Mouse (Mus musculus): ENCODE data around the gene Hebp1. TPM values are rescaled to one million over a fixed set of nuclear protein-coding genes. Genes with fewer than 3 reads are reported as not detected.

Gene Hebp1
- 9.8 and 10.9 TPM in 2 replicates for polyA plus RNA-seq (2012; rRNA removed)

DNA sequence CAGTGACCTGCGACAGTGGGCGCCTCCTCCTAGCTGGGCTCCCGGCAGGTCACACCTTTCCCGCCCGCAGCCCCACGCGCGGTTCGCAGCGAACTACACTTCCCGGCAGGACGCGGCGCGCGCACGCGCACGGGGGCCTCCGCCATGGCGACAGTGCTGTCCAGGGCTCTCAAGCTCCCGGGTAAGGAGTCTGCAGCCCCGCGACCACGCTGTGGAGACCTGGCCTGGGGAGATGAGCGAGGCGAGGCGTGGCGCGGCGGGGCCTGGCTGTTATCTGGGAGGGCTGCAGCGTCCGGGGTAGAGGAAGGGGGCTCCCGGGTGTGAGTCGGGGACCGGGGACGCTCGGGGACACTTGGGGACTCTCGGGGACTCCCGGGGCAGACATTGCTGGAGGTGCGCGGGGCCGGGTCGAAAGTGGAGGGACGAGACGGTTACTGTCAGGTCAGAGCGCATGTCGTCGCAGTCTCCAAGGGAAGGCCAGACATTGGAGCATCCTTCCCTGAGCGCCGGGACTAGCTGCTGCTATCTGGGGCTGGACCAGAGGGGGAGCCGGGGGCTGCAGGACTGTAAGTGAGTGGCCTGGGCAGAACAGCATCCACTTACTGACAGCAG lies at the start of gene Hebp1, which contains the start of gene Fam234b:
Hebp1 (minus strand) TSS at position 102 of the 612 bp plus-strand sequence.
Fam234b (plus strand) TSS at position 57 of the 612 bp plus-strand sequence.
- WGBS: 1% methylated on average over 52 of the region's 52 CpGs
- no peak for DNase-seq (ENCODE audit: low read depth, low spot score)

DNA sequence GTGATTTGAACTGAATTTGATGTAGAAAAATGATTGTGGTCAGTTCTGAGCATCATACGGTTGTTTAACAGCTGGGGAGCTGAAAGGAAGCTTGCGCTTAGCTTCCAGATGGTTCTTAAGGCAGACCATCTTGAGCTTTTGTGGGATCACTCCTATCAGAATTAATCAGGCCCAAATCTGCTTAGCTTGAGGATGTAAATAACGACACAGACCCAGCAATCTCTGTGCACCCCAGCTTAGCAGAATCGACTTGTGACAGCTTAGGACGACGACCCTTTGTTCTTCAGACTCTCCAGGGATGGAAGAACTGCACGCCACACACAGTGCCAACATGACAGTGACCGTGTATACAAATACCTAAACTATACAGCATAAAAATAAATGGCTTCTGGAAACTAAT lies 47.8 kb upstream of the Hebp1 start:
- 74% methylated on average over 8 of the region's 8 CpGs for WGBS
- no peak for DNase-seq (ENCODE audit: low read depth, low spot score)

DNA sequence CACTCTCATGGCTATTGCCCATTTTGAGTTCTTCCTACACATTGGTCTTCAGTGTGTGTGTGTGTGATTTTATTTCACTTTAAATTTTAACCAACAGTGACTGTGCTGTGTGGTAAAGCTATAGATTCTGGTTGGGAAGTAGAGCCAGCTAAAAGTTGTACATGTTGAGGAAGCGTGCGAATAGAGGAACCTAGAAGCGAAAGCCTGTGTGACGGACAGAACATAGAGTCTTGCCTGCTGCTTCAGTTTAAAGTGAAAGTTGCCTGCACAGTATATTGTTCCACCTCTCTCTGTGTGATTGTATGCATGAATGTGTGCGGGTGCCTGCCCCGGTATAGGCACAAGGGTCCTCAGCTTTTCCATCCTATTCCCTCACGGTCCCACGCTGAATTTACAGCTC lies 42.5 kb upstream of the Hebp1 start:
- 89% methylated on average over 8 of the region's 8 CpGs for WGBS
- DNase-seq (ENCODE audit: low read depth, low spot score): no peak

DNA sequence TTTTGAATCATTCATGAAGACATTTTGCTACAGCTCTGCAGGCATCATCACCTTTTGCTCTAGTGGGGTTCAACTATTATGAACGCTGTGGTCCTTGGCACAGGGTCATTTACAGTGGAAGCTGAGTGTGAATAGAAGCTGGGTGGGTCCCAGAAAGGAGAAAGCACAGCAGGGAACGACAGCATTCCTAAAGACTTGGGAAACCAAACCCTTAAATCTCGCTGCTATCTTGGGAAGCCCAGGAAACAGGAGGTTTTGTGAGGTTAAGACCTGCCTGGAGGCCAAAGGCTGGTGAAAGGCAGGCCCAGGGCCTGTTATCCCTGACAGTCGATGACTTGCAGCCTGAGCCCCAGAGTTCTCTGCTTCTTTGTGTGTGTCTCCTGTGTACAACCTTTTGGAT lies 40.4 kb upstream of the Hebp1 start:
- WGBS: 66% methylated on average over 4 of the region's 4 CpGs
- no peak for DNase-seq (ENCODE audit: low read depth, low spot score)

DNA sequence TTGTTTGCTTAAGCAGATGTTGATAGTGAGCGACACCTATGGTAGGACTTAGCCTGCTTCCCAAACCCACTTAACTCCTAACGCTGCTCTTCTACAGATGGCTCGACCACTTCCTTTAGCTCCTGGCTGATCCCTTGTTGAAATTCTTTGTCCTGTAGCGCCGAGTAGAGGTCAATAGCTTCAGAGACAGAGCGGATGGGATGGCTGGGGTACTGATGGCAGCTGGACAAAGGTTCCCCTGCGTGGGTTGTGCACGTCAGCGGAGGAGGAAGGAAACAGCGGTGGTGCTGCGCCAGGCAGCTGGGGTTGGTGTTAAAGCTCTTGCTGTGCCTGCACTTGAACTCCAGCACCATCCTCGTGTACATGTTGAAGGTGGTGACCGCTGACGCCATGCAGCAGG lies 39.5 kb upstream of the Hebp1 start:
- WGBS: 58% methylated on average over 14 of the region's 14 CpGs
- no peak for DNase-seq (ENCODE audit: low read depth, low spot score)

DNA sequence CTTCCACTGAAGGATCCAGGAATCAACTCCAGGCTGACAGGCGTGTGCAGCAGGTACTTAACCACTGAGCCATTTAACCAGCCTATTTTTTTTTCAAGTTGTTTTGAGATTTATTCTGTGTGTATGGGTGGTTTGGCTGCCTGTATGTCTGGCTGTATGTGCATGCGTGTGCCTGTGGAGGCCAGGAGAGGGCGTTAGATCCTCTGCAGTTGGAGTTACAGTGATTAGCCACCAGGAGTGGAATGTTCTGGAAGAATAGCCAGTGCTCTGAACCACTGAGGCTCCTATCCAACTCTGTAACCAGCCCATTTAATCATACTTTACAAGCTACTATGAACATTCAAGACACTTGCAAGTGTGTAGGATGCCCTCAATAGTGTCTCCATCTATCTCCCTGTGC lies 38.8 kb upstream of the Hebp1 start:
- WGBS: 77% methylated on average over 3 of the region's 3 CpGs
- DNase-seq (ENCODE audit: low read depth, low spot score): no peak

DNA sequence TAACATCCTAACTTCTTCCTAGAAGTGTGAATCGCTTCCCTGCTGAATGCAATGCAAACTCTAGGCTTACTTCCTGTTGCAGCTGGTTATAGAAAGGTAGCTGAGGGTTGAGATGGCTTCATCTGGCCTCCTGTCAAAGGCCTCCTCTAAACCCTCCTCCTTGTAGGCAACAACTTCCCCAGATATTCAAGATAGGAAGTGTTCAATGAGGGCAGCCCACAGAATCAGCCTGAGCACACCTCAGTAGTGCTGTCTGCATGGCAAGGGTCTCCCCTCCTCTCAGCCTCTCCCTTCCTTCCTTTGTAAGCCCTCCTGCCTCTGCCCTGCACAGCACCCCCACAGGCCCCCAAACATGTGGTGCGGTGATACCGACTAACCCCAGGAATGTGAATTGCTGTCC lies 37.9 kb upstream of the Hebp1 start:
- WGBS: 85% methylated on average over 3 of the region's 3 CpGs

DNA sequence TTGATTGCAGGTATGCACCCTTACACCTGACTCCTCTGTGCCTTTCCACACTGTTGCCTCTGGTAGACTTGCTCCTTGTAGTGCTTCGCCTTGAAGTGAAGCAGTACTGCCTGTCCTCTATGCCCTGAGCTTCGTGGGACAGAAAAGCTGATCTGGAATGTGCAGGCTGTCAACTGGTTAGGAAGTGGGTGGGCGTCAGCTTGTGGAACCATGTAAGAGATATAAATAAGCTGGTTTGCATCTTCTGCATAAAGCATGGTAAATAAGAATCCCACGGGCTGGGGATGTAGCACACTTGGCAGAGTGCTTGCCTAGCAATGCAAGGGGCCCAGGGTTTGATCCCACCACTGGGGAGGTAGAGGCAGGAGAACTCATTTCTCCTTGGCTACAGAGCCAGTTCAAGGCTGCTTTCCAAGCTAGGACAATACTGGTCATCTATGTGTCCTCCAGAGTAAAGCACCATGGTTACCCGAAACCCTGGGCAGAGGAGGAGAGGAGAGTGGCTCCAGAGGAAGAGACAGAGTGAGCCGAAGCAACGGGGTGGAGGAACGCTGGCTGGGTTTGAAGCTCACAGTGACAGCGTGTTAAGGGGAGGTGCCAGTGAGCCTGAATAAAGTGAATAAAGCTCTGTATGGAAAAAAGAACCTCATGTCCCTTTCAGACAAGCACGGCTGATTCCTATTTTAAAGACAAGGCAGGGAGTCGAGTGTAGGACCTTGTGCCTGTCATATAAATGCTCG lies 34.8 kb upstream of the Hebp1 start:
- no peak for DNase-seq (ENCODE audit: low read depth, low spot score)
- 72% methylated on average over 12 of the region's 12 CpGs for WGBS

More for the DNA sequence above, 37.9 kb upstream of the Hebp1 start:
- DNase-seq (ENCODE audit: low read depth, low spot score): no peak

DNA sequence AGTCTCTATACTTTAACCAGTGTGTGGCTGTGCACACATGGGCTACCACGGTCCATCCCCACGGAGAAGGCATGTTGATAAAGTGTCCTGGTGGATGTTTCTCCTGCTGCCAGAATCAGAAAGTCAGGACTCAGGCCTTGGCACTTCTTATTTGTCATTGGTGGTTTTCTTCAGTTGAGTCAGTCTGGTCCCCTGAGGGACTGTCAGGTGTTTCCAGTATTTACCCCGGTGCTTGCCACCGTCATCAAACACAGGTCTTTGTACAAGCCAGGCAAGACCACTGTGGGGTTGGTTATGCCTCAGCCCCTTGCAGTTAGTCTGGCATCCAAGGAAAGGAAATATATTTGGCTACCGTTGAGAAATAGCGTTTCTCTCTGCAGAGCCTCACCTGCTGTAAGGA lies 32.8 kb upstream of the Hebp1 start:
- DNase-seq (ENCODE audit: low read depth, low spot score): no peak
- 82% methylated on average over 6 of the region's 6 CpGs for WGBS

DNA sequence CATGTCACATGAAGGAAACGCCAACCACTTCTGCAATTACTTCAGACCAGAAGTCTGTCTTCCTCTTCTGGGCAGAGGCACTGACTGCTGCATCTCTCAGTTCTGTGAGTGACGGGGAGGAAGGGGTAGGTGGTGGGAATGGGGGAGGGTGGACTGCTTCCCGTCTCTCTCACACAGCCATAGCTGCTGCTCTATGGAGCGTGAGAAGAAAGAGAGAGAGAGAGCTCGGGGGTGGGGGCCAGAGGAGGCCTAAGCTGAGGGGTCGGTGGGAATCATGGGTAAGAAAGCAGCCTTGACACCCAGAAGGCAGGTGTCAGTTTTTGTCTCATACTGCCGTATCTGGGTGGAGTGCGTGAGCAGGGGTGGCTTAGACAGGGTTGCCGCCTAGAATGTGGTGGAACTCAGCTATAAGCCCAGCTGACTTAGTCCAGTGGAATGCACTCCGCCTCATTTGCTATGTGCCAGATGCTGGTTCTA lies 30.7 kb upstream of the Hebp1 start:
- DNase-seq (ENCODE audit: low read depth, low spot score): no peak
- 60% methylated on average over 10 of the region's 10 CpGs for whole genome bisulfite sequencing

DNA sequence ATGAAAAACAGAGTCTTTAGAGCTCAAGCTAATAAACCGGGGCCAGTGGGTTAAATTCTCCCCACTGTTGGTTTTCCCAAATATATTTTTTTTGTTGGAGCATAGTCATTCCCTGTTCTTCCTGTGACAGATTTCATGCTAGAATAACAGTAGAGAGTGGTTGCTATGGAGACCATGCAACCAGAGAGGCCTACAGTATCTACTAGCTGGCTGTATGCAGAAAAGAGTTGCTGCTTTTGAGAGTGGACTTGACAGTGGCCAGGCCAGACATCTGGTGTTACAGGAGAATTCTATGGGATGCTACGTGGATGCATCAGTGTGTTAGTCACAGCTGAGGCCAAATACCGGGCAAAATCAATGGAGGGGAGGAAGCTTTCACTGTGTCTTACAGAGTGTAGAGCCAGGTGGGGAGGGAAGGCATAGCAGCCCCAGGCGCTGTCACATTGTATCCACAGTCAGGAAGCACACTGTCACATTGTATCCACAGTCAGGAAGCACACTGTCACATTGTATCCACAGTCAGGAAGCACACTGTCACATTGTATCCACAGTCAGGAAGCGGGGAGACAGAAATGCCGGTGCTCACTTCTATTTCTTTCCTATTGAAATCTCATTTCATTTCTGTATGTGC lies 26.1 kb upstream of the Hebp1 start:
- no peak for DNase-seq (ENCODE audit: low read depth, low spot score)
- WGBS: 78% methylated on average over 6 of the region's 6 CpGs

DNA sequence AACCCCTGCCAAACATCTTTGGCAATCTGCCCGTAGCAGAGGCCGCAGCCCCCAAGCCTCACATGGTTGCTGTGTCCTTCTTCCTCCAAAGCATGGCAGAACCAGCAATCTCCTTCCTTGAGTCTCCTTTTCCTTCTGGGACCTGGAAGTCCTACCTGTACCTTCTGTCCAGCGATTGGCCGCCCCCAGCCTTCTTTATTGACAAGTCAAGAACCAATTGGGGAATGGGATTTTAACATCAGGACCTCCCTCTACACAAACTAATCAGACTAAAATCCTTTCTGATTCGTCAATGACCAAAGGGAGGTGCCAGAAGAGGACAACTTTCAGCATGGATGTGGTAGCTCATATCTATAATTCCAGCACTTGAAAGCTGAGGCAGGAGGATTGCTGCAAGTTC lies 22.1 kb upstream of the Hebp1 start:
- 78% methylated on average over 5 of the region's 5 CpGs for WGBS
- DNase-seq (ENCODE audit: low read depth, low spot score): no peak

DNA sequence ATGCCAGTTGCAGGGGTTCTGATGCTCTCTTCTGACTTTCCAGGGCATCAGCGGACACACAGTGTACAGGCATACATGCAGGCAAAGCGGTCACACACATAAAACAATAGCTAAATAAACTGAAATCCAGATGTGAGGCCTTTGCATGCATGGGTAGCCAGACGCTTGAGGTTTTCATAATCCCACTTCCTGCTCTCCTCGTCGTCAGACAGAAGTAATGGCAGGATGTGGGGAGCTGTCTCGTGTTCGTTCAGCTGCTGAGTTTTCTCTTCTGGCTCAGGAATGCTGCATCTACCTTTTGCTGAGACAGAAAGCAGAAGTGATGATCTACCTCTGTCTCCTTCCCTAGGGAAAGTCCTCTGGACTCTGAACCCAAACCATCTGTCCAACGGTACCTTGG lies 20.5 kb upstream of the Hebp1 start:
- WGBS: 61% methylated on average over 8 of the region's 8 CpGs
- no peak for DNase-seq (ENCODE audit: low read depth, low spot score)

DNA sequence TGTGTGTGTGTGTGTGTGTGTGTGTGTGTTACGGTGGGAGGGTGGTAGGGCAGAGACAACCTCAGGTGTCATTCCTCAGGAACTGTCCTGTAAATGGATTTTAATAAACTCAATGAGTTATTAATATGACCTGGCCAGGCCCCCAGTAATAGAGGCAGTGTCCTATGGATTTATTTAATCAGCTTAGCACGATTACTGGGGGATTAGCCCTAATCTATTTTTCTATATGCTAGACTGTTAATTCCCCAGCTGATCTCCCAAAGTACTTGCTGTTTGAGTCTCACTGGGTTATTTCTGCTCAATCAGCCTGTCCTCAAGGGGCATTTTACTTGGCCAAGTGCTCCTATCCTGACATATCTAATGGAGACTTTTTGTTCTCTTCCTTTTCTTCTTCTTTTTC lies 14.8 kb upstream of the Hebp1 start:
- 88% methylated on average over 2 of the region's 2 CpGs for WGBS
- DNase-seq (ENCODE audit: low read depth, low spot score): no peak

DNA sequence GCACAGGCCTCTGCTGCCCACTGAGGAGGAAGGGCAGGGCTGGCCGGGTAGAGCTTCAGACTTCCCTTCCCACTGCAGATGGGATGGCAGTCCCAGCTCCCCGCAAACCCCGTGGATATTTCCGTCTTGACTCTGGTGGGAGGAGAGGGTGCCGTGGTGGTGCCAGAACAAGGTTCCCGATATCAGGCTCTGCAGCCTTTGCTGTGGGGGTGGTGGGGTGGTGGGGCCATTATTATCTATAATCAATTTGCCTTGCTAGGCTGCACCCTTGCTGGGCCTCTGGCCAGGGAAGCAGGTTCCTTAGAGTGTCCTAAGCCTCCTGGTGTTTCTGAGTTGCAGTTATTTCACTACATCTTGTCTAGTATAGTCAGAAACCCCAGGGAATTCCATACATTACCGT lies 13.3 kb upstream of the Hebp1 start:
- no peak for DNase-seq (ENCODE audit: low read depth, low spot score)
- 79% methylated on average over 7 of the region's 7 CpGs for WGBS

DNA sequence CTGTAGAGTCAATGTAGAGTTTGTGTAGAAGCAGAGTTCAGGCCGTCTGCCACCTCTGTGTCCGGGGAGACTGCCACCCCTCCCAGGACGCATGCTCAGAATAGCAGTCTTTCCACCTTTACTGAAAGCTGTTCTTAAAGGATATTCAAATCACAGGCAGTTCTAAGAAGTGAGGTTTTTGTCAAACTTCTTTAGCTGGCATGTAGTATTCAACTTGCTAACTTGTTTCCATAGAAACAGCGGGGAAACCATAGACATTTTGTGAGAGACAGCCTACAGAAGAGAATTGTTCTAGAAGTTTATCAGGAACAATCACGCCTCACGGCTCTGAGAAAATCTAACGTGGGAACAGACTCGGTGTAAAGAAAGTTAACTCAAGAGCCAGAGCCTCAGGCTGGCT lies 9.1 kb upstream of the Hebp1 start:
- no peak for DNase-seq (ENCODE audit: low read depth, low spot score)
- whole genome bisulfite sequencing: 87% methylated on average over 8 of the region's 8 CpGs

DNA sequence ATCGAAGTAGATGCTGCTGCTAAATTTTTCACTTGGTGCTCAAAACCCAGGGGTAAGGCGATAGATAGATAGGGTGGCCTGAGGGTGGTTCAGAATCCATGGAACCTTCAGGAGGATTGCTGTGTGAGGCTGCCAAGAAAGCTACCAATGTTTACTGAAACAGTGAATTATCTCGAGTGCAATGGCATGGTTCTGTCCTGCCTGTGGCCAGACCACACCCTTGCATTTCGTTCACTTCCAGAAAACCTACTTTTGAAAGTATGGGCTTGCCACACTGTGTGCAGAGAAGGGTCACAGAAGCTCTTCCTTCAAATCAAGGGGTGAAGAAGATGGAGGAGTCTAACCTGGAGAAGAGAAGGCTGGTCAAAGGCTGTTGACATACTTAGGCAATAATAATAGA lies 8.0 kb upstream of the Hebp1 start:
- 59% methylated on average over 4 of the region's 4 CpGs for WGBS
- DNase-seq (ENCODE audit: low read depth, low spot score): no peak

DNA sequence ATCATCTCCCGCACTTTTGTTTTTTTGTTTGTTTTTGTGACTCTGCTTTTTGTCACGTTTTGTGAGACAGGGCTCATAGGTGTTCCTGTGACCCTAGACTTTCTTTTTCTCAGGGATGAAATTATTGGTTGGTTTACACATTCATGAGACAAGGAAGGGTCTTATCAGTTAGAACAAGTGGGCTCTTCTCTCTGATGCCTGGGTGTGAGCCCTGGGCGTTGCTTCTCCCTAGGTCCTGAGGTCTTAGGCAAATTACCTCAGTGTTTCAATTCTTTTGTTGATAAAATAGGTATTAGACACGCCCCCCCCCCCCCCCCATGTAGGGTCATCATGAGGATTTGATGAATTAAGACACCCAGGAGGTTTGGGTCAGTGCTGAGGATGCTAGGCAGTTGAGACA lies 7.0 kb upstream of the Hebp1 start:
- no peak for DNase-seq (ENCODE audit: low read depth, low spot score)
- 65% methylated on average over 4 of the region's 4 CpGs for WGBS

DNA sequence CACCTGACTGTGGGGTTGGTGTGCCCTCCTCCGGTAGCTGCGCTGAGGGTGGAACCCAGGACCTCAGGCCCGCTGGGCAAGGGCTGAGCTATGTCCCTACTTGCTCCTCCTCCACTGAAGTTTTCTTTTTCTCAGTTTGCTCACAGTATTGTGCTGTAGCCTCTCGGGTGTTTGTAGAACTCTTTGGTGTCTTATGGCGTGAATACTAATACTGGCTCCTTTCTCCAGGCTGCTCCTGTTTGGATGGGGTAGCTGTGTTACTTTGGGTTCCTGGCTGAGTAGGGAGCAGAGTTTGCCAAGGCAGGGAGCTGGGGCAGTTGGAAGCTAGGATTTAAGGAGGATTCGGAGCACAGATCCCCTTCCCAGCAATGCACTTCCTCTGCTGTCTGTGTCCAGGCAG lies 5.9 kb upstream of the Hebp1 start:
- no peak for DNase-seq (ENCODE audit: low read depth, low spot score)
- 67% methylated on average over 6 of the region's 6 CpGs for WGBS

DNA sequence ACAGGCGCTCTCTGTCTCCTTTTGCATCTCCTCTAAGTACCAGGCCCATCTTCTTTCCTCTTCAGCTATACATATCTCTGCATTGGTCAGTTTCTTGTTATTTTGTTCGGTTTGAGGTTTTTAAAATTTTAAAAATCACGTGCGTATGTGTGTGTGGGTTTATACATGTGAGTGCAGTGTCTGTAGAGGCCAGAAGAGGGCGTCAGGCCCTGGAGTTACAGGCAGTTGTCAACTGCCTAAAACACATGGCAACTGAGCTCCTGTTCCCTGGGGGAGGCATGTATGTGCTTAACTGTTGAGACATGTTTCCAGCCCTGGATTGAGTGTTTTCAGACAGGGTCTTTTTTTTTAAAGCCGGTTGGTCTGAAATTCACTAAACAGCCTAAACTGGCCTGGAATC lies 4.8 kb upstream of the Hebp1 start:
- WGBS: 91% methylated on average over 6 of the region's 6 CpGs

More for the DNA sequence above, 4.8 kb upstream of the Hebp1 start:
- DNase-seq (ENCODE audit: low read depth, low spot score): no peak

All from large intestine, adult 2 months (tissue).